Mouse (Mus musculus) intestine, postnatal 0 days (tissue): ENCODE measurements at regions not wholly inside any gene's neighbourhood (a gene's known extent, or its start where the extent isn't known, plus 50 kb on each side); places are given as distances from the start of the nearest gene placed in this dataset.
A peak's percentile ranks its signal among the peaks of the same experiment; 100 is the strongest.

Experiments used
- ATAC-seq: fragments of 200-750 bp; cut with Nextera tagmentation; 2 replicates; pipeline ENCODE4 v1.8.0; 2017; ENCODE audit warnings: mild to moderate bottlenecking, moderate TSS enrichment, moderate library complexity
- H3K27ac ChIP-seq: fragments of 300-500 bp; sonication (generic); 2 replicates; pipeline ENCODE4 v1.5.1; 2014; ENCODE audit warnings: mild to moderate bottlenecking, low read depth, low read length, moderate library complexity
- H3K27me3 ChIP-seq: fragments of 300-500 bp; sonication (generic); replicated peaks from 2 replicates; pipeline ENCODE4 v1.6.1; 2014; ENCODE audit warnings: low read length, mixed read lengths; ENCODE audit not compliant: control insufficient read depth, insufficient read depth
- H3K36me3 ChIP-seq: fragments of 300-500 bp; sonication (generic); 2 replicates; pipeline ENCODE4 v1.6.1; 2014; ENCODE audit warnings: mild to moderate bottlenecking, moderate library complexity; ENCODE audit not compliant: control insufficient read depth, insufficient read depth
- H3K4me1 ChIP-seq: fragments of 300-500 bp; sonication (generic); replicated peaks from 2 replicates; pipeline ENCODE4 v1.6.1; 2014; ENCODE audit warnings: antibody characterized with exemption, low read length, mixed read lengths; ENCODE audit not compliant: control insufficient read depth, insufficient read depth
- H3K4me2 ChIP-seq: fragments of 300-500 bp; sonication (generic); replicated peaks from 2 replicates; pipeline ENCODE4 v1.6.1; 2014; ENCODE audit warnings: low read depth, mild to moderate bottlenecking, moderate library complexity
- H3K4me3 ChIP-seq: fragments of 300-500 bp; sonication (generic); 2 replicates; pipeline ENCODE4 v1.5.1; 2014; ENCODE audit warnings: low read depth, low read length
- H3K9ac ChIP-seq: fragments of 300-500 bp; sonication (generic); 2 replicates; pipeline ENCODE4 v1.6.1; 2014; ENCODE audit warnings: mild to moderate bottlenecking, low read depth, low read length
- H3K9me3 ChIP-seq: fragments of 300-500 bp; sonication (generic); 2 replicates; pipeline ENCODE4 v1.6.1; 2016; ENCODE audit warnings: mixed run types; ENCODE audit not compliant: control insufficient read depth
- CTCF ChIP-seq: sonication (generic); IDR thresholded peaks from 2 replicates; pipeline ENCODE4 v1.5.1; 2016; ENCODE audit warnings: low read depth, mild to moderate bottlenecking, control low read depth, antibody characterized with exemption, moderate library complexity
- WGBS: fragments of 180-500 bp; shearing (Covaris S2); extraction: QIAGEN DNeasy Blood & Tissue Kit; methylation state at CpG from one replicate; pipeline ENCODE4 v1.1.7; 2014; 5-methylcytosine and 5-hydroxymethylcytosine counted together

DNA sequence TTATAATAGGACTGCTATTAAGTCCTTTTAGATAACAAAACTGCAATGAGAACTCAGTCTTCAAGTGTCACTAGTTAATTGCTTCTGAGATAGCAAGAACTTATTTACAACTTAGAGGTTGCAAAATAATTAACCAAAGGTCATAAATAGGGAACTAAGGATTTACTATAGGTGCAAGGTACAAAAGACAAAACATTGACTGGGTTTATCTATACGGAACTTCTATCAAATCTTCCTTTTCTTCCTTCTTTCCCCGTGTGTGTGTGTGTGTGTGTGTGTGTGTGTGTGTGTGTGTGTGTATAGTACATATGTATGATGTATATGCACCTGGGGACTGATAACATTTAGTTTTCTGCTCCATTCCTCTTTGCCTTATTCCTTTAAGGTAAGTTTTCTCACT is 305.5 kb downstream of the Pth2r start:
- H3K27ac ChIP-seq, result no peak overlapping the region
- no peak overlapping the region for H3K4me3 ChIP-seq
- H3K36me3 ChIP-seq, result no peaks in the 10 kb centered on the region
- no peak overlapping the region for H3K4me2 ChIP-seq
- no peaks in the 10 kb centered on the region for H3K4me1 ChIP-seq
- no peak for TF ChIP-seq CTCF
- ATAC-seq, result peak; percentile 92
- H3K9me3 ChIP-seq, result no peaks in the 10 kb centered on the region
- WGBS, result 25% methylated on average over 2 of the region's 2 CpGs
- no peak overlapping the region for H3K9ac ChIP-seq
- H3K27me3 ChIP-seq, result no peaks in the 10 kb centered on the region

DNA sequence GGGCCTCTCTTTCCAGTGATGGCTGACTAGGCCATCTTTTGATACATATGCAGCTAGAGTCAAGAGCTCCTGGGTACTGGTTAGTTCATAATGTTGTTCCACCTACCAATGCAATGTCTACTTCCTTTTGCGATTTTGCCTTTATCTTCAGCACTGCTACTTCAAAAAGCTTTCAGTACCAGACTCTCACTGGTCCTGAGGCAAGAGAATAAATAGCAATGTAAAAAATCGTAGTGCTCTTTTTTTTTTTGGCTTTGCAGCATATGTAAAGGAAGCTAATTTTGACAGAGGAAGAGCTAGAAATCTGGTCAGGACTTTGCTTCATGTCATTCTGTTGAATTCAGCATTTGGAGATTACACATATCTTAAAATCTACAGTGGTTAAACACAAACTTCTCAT is 291.0 kb upstream of the Crygf start:
- Histone ChIP-seq H3K36me3 (no peaks in the 10 kb centered on the region), H3K9me3 (no peaks in the 10 kb centered on the region), H3K9ac (no peak overlapping the region), H3K27me3 (no peaks in the 10 kb centered on the region), H3K4me1 (no peaks in the 10 kb centered on the region), H3K4me3 (no peak overlapping the region), H3K27ac (no peak overlapping the region), H3K4me2 (no peak overlapping the region)
- no peak for ATAC-seq
- no peak for TF ChIP-seq CTCF
- WGBS, result 84% methylated on average over 2 of the region's 2 CpGs

DNA sequence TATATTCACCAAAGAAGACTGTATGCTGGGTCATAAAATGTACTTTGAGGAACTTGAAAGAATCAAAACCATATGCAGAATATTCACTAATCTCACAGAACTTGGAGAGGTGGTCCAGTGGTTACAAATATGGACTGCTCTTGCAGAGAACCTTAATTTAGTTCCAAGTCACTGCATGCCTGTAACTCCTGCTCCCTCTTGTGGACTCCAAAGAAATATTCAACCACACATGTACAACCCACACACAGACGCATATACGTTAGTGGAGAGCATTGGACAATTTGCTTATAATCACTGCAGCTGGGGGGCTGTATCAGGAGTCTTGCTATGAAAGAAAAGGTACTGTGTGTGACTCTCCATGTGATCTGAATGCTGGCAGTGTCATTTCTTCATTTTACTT is 271.9 kb upstream of the Crygf start:
- Histone ChIP-seq H3K27ac (no peak overlapping the region), H3K9me3 (no peaks in the 10 kb centered on the region), H3K4me3 (no peak overlapping the region), H3K9ac (no peak overlapping the region), H3K27me3 (no peaks in the 10 kb centered on the region), H3K36me3 (no peaks in the 10 kb centered on the region), H3K4me1 (no peaks in the 10 kb centered on the region), H3K4me2 (no peak overlapping the region)
- no peak for ATAC-seq
- peak; percentile 56 for TF ChIP-seq CTCF
- WGBS, result 84% methylated on average over 2 of the region's 2 CpGs

DNA sequence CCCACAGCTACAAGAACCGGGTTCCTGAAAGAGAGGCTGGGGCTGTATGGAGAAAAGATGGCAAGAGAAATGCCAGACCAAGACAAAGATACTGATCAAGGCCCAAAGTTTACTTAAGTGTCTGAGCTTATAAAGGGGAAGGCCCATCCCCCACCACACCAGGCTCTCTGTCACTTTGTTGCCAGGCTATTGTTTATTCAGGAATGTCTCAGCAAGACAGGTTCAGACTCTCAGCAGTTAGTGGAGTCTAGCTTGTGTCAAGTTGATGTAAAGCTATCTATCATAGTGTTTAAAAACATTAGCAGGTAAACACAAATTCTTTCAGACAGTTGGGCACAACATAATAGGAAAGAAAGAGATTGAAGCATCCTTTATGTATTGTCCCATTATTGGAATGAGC is 244.4 kb upstream of the Crygf start:
- Histone ChIP-seq H3K4me1 (no peaks in the 10 kb centered on the region), H3K4me3 (no peak overlapping the region), H3K27ac (no peak overlapping the region), H3K9me3 (no peaks in the 10 kb centered on the region), H3K4me2 (no peak overlapping the region), H3K27me3 (no peaks in the 10 kb centered on the region), H3K36me3 (no peaks in the 10 kb centered on the region), H3K9ac (no peak overlapping the region)
- 29% methylated on average over 1 of the region's 1 CpGs for WGBS
- no peak for ATAC-seq
- no peak for TF ChIP-seq CTCF

DNA sequence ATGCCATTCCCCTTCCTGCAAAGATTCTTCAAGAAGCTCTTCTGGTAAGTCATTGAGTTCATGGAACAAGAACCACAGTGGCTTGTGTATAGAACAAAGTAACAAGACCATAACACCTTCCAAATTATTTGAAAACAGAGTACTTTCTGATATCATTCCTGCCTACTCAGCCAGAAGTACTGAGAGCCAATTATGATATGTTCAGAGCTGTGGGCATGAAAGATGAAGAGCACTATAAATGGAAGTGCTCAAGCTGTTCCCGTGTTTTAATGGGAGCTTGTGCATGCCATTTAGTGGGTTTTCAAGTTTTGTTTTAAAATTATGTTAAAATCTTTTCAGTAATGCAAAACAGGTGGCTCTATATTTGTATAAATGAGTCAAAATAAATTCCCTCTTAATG is 239.0 kb upstream of the Crygf start:
- no peak overlapping the region for H3K4me2 ChIP-seq
- no peak overlapping the region for H3K27ac ChIP-seq
- H3K27me3 ChIP-seq, result no peaks in the 10 kb centered on the region
- no peak overlapping the region for H3K4me3 ChIP-seq
- 79% methylated on average over 1 of the region's 1 CpGs for WGBS
- no peak overlapping the region for H3K9ac ChIP-seq
- no peak for ATAC-seq
- H3K9me3 ChIP-seq, result no peaks in the 10 kb centered on the region
- H3K4me1 ChIP-seq, result no peaks in the 10 kb centered on the region
- H3K36me3 ChIP-seq, result no peaks in the 10 kb centered on the region
- no peak for TF ChIP-seq CTCF

DNA sequence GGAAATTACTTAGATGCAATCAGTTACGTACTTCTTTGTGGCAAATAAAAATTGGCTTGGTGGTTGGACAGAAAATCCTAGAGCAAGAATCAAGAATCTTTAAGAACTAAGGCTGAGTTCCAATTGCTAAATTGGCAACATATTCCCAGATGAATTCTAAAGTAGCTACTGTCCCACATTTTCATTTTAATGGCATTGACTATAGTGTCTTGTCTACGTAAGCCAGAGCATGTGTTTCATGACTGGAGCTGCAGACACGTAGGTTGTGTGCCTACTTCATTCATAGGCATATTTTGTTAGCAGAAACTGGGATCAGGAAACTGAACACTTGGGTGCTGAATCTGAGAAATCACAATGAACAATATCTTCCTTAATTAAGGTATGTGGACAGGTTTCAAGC is 196.1 kb upstream of the Crygf start:
- H3K36me3 ChIP-seq, result no peaks in the 10 kb centered on the region
- H3K4me3 ChIP-seq, result no peak overlapping the region
- no peak overlapping the region for H3K9ac ChIP-seq
- no peaks in the 10 kb centered on the region for H3K9me3 ChIP-seq
- no peak overlapping the region for H3K4me2 ChIP-seq
- WGBS, result 89% methylated on average over 3 of the region's 3 CpGs
- no peaks in the 10 kb centered on the region for H3K4me1 ChIP-seq
- H3K27ac ChIP-seq, result no peak overlapping the region
- no peak for ATAC-seq
- H3K27me3 ChIP-seq, result no peaks in the 10 kb centered on the region
- no peak for TF ChIP-seq CTCF

DNA sequence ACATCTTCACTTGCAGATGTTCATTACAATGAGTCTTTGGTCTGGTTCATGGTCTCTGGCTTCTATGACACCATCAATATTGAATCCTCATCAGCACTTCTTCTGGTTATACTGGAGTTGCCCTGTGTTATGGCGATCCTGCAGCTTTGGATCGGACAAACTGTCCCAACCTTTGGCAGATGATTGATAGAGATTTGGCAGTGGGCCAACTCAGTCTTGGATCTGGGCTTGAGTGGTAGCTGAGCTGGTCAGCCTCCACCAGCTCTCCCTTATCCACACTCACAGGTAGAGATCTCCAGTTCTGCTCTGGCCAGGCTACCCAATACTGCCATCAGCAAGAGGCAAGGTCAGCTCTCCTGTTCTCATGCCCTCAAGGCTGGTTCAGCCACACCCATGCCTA is 168.4 kb upstream of the Crygf start:
- no peak overlapping the region for H3K4me2 ChIP-seq
- no peaks in the 10 kb centered on the region for H3K36me3 ChIP-seq
- no peaks in the 10 kb centered on the region for H3K9me3 ChIP-seq
- TF ChIP-seq CTCF, result no peak
- H3K4me1 ChIP-seq, result no peaks in the 10 kb centered on the region
- H3K27ac ChIP-seq, result no peak overlapping the region
- 56% methylated on average over 2 of the region's 2 CpGs for WGBS
- ATAC-seq, result no peak
- no peak overlapping the region for H3K9ac ChIP-seq
- H3K27me3 ChIP-seq, result no peaks in the 10 kb centered on the region
- H3K4me3 ChIP-seq, result no peak overlapping the region
